Mouse (Mus musculus) lung, embryonic 16.5 days (tissue): ENCODE measurements at regions not wholly inside any gene's neighbourhood (a gene's known extent, or its start where the extent isn't known, plus 50 kb on each side); places are given as distances from the start of the nearest gene placed in this dataset.

Experiments
- ATAC-seq: fragments of 200-750 bp; cut with Nextera tagmentation; 2 replicates; pipeline ENCODE4 v1.8.0; 2017; ENCODE audit warnings: low read depth, mild to moderate bottlenecking, moderate library complexity
- H3K27ac ChIP-seq: fragments of 300-500 bp; sonication (generic); 2 replicates; pipeline ENCODE4 v1.5.1; 2014; ENCODE audit warnings: mild to moderate bottlenecking, control low read depth, low read length
- H3K27me3 ChIP-seq: fragments of 300-500 bp; sonication (generic); 2 replicates; pipeline ENCODE4 v1.6.1; 2014; ENCODE audit warnings: low read depth, low read length, mixed read lengths; ENCODE audit not compliant: control insufficient read depth, insufficient read depth
- H3K36me3 ChIP-seq: fragments of 300-500 bp; sonication (generic); 2 replicates; pipeline ENCODE4 v1.6.1; 2014; ENCODE audit warnings: low read length; ENCODE audit not compliant: control insufficient read depth, insufficient read depth
- H3K4me1 ChIP-seq: fragments of 300-500 bp; sonication (generic); replicated peaks from 2 replicates; pipeline ENCODE4 v1.6.1; 2014; ENCODE audit warnings: low read length, mixed read lengths; ENCODE audit not compliant: control insufficient read depth, insufficient read depth
- H3K4me2 ChIP-seq: fragments of 300-500 bp; sonication (generic); 2 replicates; pipeline ENCODE4 v1.6.1; 2014; ENCODE audit warnings: low read depth, low read length, control low read depth
- H3K4me3 ChIP-seq: fragments of 300-500 bp; sonication (generic); 2 replicates; pipeline ENCODE4 v1.5.1; 2014; ENCODE audit warnings: mild to moderate bottlenecking, low read length, control low read depth
- H3K9ac ChIP-seq: fragments of 300-500 bp; sonication (generic); 2 replicates; pipeline ENCODE4 v1.6.1; 2014; ENCODE audit warnings: low read length, control low read depth
- H3K9me3 ChIP-seq: fragments of 300-500 bp; sonication (generic); 2 replicates; pipeline ENCODE4 v1.6.1; 2016; ENCODE audit warnings: low read length; ENCODE audit not compliant: control insufficient read depth
- WGBS: fragments of 180-500 bp; shearing (Covaris S2); extraction: QIAGEN DNeasy Blood & Tissue Kit; methylation state at CpG from one replicate; pipeline ENCODE4 v1.1.7; 2014; 5-methylcytosine and 5-hydroxymethylcytosine counted together

DNA sequence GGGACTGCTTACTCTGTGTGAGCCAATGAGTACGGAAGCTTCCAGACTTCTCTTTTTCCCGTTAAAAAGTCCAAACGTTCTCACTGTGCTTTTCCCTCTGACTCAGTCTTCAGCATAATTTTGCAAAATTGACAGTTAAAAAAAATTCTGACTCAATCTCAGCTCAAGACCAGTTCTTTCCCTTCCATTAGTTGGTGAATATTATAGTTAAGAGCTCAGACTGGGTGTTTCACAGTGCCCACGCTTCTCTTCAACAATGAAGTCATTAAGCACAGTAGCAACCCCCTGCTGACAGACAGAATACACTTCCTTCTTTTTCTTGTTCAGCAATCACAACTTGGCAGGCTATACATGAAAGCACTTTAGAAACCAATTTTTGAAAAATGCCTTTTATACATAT is 175.4 kb downstream of the Gm9733 start:
- H3K9me3 ChIP-seq, result no peaks in the 10 kb centered on the region
- H3K27ac ChIP-seq, result no peak overlapping the region; the same call in 1 of the 2 replicates
- no peak overlapping the region for H3K9ac ChIP-seq
- no peak overlapping the region for H3K4me3 ChIP-seq
- peaks cover 17% of the 10 kb centered on the region; the same call in 1 of the 2 replicates for H3K4me1 ChIP-seq
- H3K36me3 ChIP-seq, result no peaks in the 10 kb centered on the region
- ATAC-seq, result no peak
- H3K4me2 ChIP-seq, result no peak overlapping the region
- 74% methylated on average over 4 of the region's 4 CpGs for WGBS
- H3K27me3 ChIP-seq, result no peaks in the 10 kb centered on the region

DNA sequence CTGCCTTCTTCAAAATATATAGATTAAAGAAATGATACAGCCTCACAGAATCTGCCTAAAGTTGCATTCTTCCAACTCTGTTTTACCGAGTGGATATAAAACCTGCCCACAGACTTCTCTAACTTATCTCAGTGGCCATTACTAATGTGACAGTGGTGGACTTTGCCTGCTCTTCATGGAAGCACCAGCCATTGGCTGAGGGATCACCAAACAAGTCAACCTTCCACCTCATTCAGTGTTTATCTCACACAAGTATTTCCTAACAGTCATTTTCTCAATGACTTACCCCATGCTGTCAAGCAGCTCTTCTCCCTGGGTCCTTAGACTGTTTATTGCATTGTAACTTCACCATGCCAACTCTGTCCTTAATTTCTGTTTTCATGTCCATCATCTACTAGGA is 174.3 kb downstream of the Gm9733 start:
- H3K4me3 ChIP-seq, result no peak overlapping the region

DNA sequence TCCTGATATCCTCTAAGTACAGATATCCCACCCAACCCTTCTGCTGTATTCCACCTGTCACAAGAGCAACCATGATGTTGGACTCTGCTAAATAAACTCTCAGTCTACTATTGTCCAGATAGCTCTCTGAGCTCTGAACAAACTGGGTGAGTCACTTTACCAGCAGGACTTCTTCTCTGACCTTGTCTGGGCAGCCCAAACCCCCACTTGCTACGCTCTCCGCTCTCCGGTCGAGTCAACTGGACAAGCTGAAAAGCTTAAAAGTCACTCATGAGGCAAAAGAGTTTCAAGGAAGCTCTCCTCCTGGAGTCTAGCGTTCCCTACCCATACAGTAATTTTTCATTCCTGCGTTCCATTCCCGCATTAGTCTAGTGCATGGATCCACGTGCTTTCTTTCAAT is 173.2 kb downstream of the Gm9733 start:
- Histone ChIP-seq H3K9me3 (no peaks in the 10 kb centered on the region), H3K4me1 (peaks cover 11% of the 10 kb centered on the region; the same call in 1 of the 2 replicates), H3K4me2 (no peak overlapping the region), H3K27me3 (no peaks in the 10 kb centered on the region), H3K4me3 (no peak overlapping the region), H3K27ac (no peak overlapping the region; the same call in 1 of the 2 replicates), H3K9ac (no peak overlapping the region), H3K36me3 (no peaks in the 10 kb centered on the region)
- WGBS, result 79% methylated on average over 8 of the region's 8 CpGs
- no peak for ATAC-seq

More for the DNA sequence above, 174.3 kb downstream of the Gm9733 start:
- 57% methylated on average over 1 of the region's 1 CpGs for WGBS
- H3K27ac ChIP-seq, result no peak overlapping the region
- no peaks in the 10 kb centered on the region for H3K27me3 ChIP-seq
- no peaks in the 10 kb centered on the region for H3K9me3 ChIP-seq
- peaks cover 17% of the 10 kb centered on the region; the same call in 1 of the 2 replicates for H3K4me1 ChIP-seq
- ATAC-seq, result no peak
- no peaks in the 10 kb centered on the region for H3K36me3 ChIP-seq
- no peak overlapping the region for H3K4me2 ChIP-seq
- no peak overlapping the region for H3K9ac ChIP-seq

GRCm38 (mm10) chr3:15159965-15160714 is 172.0 kb downstream of the Gm9733 start:
- no peak overlapping the region for H3K4me2 ChIP-seq
- no peak overlapping the region for H3K9ac ChIP-seq
- no peaks in the 10 kb centered on the region for H3K27me3 ChIP-seq
- H3K27ac ChIP-seq, result peak overlapping the region; percentile 88
- no peak overlapping the region for H3K4me3 ChIP-seq
- H3K4me1 ChIP-seq, result peaks cover 7% of the 10 kb centered on the region; the same call in 1 of the 2 replicates
- ATAC-seq, result peak; percentile 93
- H3K9me3 ChIP-seq, result no peaks in the 10 kb centered on the region
- WGBS, result 55% methylated on average over 8 of the region's 8 CpGs
- no peaks in the 10 kb centered on the region for H3K36me3 ChIP-seq

GRCm38 (mm10) chr3:15175811-15176210 is 156.3 kb downstream of the Gm9733 start:
- Histone ChIP-seq H3K36me3 (no peaks in the 10 kb centered on the region), H3K4me3 (no peak overlapping the region), H3K4me1 (peaks cover 6% of the 10 kb centered on the region; the same call in 1 of the 2 replicates), H3K9ac (no peak overlapping the region), H3K9me3 (no peaks in the 10 kb centered on the region), H3K27ac (no peak overlapping the region), H3K4me2 (no peak overlapping the region), H3K27me3 (no peaks in the 10 kb centered on the region)
- WGBS, result 84% methylated on average over 2 of the region's 2 CpGs
- no peak for ATAC-seq

- no peak overlapping the region for H3K4me2 ChIP-seq
These were observed 152.9 kb downstream of the Gm9733 start for GRCm38 (mm10) chr3:15179079-15179812.

GRCm38 (mm10) chr3:15181111-15181510 is 151.0 kb downstream of the Gm9733 start:
- Histone ChIP-seq H3K9ac (no peak overlapping the region), H3K27ac (no peak overlapping the region), H3K4me1 (peaks cover 6% of the 10 kb centered on the region; the same call in 1 of the 2 replicates), H3K36me3 (no peaks in the 10 kb centered on the region), H3K27me3 (no peaks in the 10 kb centered on the region), H3K4me2 (no peak overlapping the region), H3K4me3 (no peak overlapping the region), H3K9me3 (no peaks in the 10 kb centered on the region)
- ATAC-seq, result no peak
- 88% methylated on average over 5 of the region's 5 CpGs for WGBS

More at GRCm38 (mm10) chr3:15179079-15179812, 152.9 kb downstream of the Gm9733 start:
- ATAC-seq, result no peak
- no peak overlapping the region for H3K4me3 ChIP-seq
- H3K4me1 ChIP-seq, result peaks cover 6% of the 10 kb centered on the region; the same call in 1 of the 2 replicates
- H3K36me3 ChIP-seq, result no peaks in the 10 kb centered on the region
- no peak overlapping the region; the same call in 1 of the 2 replicates for H3K27ac ChIP-seq
- H3K9me3 ChIP-seq, result no peaks in the 10 kb centered on the region
- WGBS, result 63% methylated on average over 6 of the region's 6 CpGs
- no peaks in the 10 kb centered on the region for H3K27me3 ChIP-seq
- H3K9ac ChIP-seq, result no peak overlapping the region

GRCm38 (mm10) chr3:15186731-15187130 is 145.4 kb downstream of the Gm9733 start:
- no peaks in the 10 kb centered on the region for H3K9me3 ChIP-seq
- no peak overlapping the region for H3K4me2 ChIP-seq
- H3K36me3 ChIP-seq, result no peaks in the 10 kb centered on the region
- no peak overlapping the region for H3K27ac ChIP-seq
- WGBS, result 70% methylated on average over 3 of the region's 3 CpGs
- ATAC-seq, result no peak
- H3K4me1 ChIP-seq, result no peaks in the 10 kb centered on the region
- H3K4me3 ChIP-seq, result no peak overlapping the region
- no peaks in the 10 kb centered on the region for H3K27me3 ChIP-seq
- H3K9ac ChIP-seq, result no peak overlapping the region

GRCm38 (mm10) chr3:15194362-15194761 is 137.7 kb downstream of the Gm9733 start:
- no peaks in the 10 kb centered on the region for H3K9me3 ChIP-seq
- no peak overlapping the region for H3K4me3 ChIP-seq
- no peaks in the 10 kb centered on the region for H3K27me3 ChIP-seq
- H3K36me3 ChIP-seq, result no peaks in the 10 kb centered on the region
- 1% methylated on average over 7 of the region's 7 CpGs for WGBS
- no peak overlapping the region for H3K27ac ChIP-seq
- ATAC-seq, result peak; percentile 78
- H3K4me1 ChIP-seq, result 0 out of 2 replicates have a peak, but pooled peaks cover 4% of the 10 kb centered on the region
- H3K9ac ChIP-seq, result no peak overlapping the region
- no peak overlapping the region for H3K4me2 ChIP-seq
